Mouse (Mus musculus) MEL (cell line): ENCODE results near the gene Dctn1. TPM values are rescaled to one million over a fixed set of nuclear protein-coding genes. Genes with fewer than 3 reads are reported as not detected.

Experiments used
- DNase-seq: peaks from one replicate; pipeline ENCODE4 v3.0.0; 2011; ENCODE audit warnings: low read depth, low spot score
- H3K27ac ChIP-seq: 2 replicates; pipeline ENCODE4 v1.5.1; 2012; ENCODE audit warnings: low read depth, mild to moderate bottlenecking, control low read depth, low read length, moderate library complexity; ENCODE audit not compliant: control insufficient read depth
- H3K27me3 ChIP-seq, 2 experiments: fragments of 150-350 bp in 1 of 2; sonication (generic) in 1 of 2; 2 replicates each; pipeline ENCODE4 v1.6.1; 2012; ENCODE audit warnings: low read length in 2 of 2, mild to moderate bottlenecking in 2 of 2, improper control_type of control experiment in 1 of 2, moderate library complexity in 1 of 2; ENCODE audit not compliant: insufficient read depth in 2 of 2, control insufficient read depth in 1 of 2
- H3K36me3 ChIP-seq, 2 experiments: 2 replicates each; pipeline ENCODE4 v1.6.1; 2012 to 2014; ENCODE audit warnings: low read length in 2 of 2, improper control_type of control experiment in 1 of 2, inconsistent platforms in 1 of 2, mild to moderate bottlenecking in 1 of 2; ENCODE audit not compliant: insufficient read depth in 2 of 2, control insufficient read depth in 1 of 2
- H3K4me1 ChIP-seq, 2 experiments: fragments of 150-350 bp in 1 of 2; sonication (generic) in 1 of 2; 2 replicates each; pipeline ENCODE4 v1.6.1; 2012; ENCODE audit warnings: low read length in 2 of 2, improper control_type of control experiment in 1 of 2, mild to moderate bottlenecking in 1 of 2; ENCODE audit not compliant: insufficient read depth in 2 of 2, control insufficient read depth in 1 of 2
- H3K4me3 ChIP-seq, 2 experiments: fragments of 150-350 bp in 1 of 2; sonication (generic) in 1 of 2; 2 replicates each; pipeline ENCODE4 v1.5.1; 2012; ENCODE audit warnings: low read depth in 2 of 2, low read length in 2 of 2, mild to moderate bottlenecking in 2 of 2, moderate library complexity in 2 of 2, control low read depth in 1 of 2, improper control_type of control experiment in 1 of 2; ENCODE audit not compliant: control insufficient read depth in 1 of 2, insufficient read depth in 1 of 2
- H3K79me2 ChIP-seq: 2 replicates; pipeline ENCODE4 v1.6.1; 2012; ENCODE audit warnings: mild to moderate bottlenecking, low read length, moderate library complexity; ENCODE audit not compliant: control insufficient read depth, poor library complexity, insufficient read depth
- H3K9ac ChIP-seq: 2 replicates; pipeline ENCODE4 v1.6.1; 2012; ENCODE audit warnings: low read depth, mild to moderate bottlenecking, control low read depth, low read length, moderate library complexity; ENCODE audit not compliant: control insufficient read depth, poor library complexity, severe bottlenecking
- H3K9me3 ChIP-seq: fragments of 150-350 bp; sonication (generic); replicated peaks from 2 replicates; pipeline ENCODE4 v1.6.1; 2012; ENCODE audit warnings: mild to moderate bottlenecking, low read length, improper control_type of control experiment, moderate library complexity; ENCODE audit not compliant: insufficient read depth
- MYC ChIP-seq: IDR thresholded peaks from 2 replicates; pipeline ENCODE4 v1.6.1; 2011; ENCODE audit warnings: low read depth, mild to moderate bottlenecking, low read length, improper control_type of control experiment, moderate library complexity
- POLR2A ChIP-seq, 2 experiments: IDR thresholded peaks; 2 replicates each; pipeline ENCODE4 v1.6.1; 2011 to 2012; ENCODE audit warnings: low read length in 2 of 2, mild to moderate bottlenecking in 2 of 2, control low read depth in 1 of 2, improper control_type of control experiment in 1 of 2, low read depth in 1 of 2, moderate library complexity in 1 of 2; ENCODE audit not compliant: control insufficient read depth in 1 of 2, insufficient read depth in 1 of 2, poor library complexity in 1 of 2
- POLR2AphosphoS2 ChIP-seq: IDR thresholded peaks from 2 replicates; pipeline ENCODE4 v1.6.1; 2011; ENCODE audit warnings: low read length, improper control_type of control experiment
- POLR2AphosphoS5 ChIP-seq: IDR thresholded peaks from 2 replicates; pipeline ENCODE4 v1.6.1; 2012; ENCODE audit warnings: low read depth, borderline replicate concordance, mild to moderate bottlenecking, inconsistent platforms, low read length, moderate library complexity, mixed read lengths
- RCOR1 ChIP-seq: IDR thresholded peaks from 2 replicates; pipeline ENCODE4 v1.6.1; 2012; ENCODE audit warnings: low read depth, mild to moderate bottlenecking, inconsistent platforms, low read length, improper control_type of control experiment
- SMC3 ChIP-seq: IDR thresholded peaks from 2 replicates; pipeline ENCODE4 v1.6.1; 2011; ENCODE audit warnings: low read depth, low read length, improper control_type of control experiment
- TCF12 ChIP-seq: IDR thresholded peaks from 2 replicates; pipeline ENCODE4 v1.6.1; 2014; ENCODE audit warnings: low read depth, mild to moderate bottlenecking, inconsistent platforms, low read length, improper control_type of control experiment, moderate library complexity
- USF1 ChIP-seq: IDR thresholded peaks from 2 replicates; pipeline ENCODE4 v1.6.1; 2014; ENCODE audit warnings: low read depth, mild to moderate bottlenecking, inconsistent platforms, low read length, improper control_type of control experiment, moderate library complexity
- ZMIZ1 ChIP-seq: IDR thresholded peaks from 2 replicates; pipeline ENCODE4 v1.6.1; 2012; ENCODE audit warnings: low read depth, mild to moderate bottlenecking, inconsistent platforms, low read length, improper control_type of control experiment, moderate library complexity
- polyA plus RNA-seq, 2 experiments: library from polyadenylated mRNA; stranded (reverse) in 1 of 2; unstranded in 1 of 2; fragments of >175 nt in 1 of 2; fragments of >200 nt in 1 of 2; gene quantifications; 2 replicates each; pipeline versions ENCODE4 v1.2.1 to v1.2.4; 2012; ENCODE audit warnings: low replicate concordance in 2 of 2, low read depth in 1 of 2; ENCODE audit not compliant: insufficient read length in 2 of 2, insufficient read depth in 1 of 2, missing spikeins in 1 of 2
- total RNA-seq: library from RNA; depleted of rRNA; stranded (reverse); fragments of 300-350 nt; gene quantifications from 2 replicates; pipeline ENCODE4 v1.2.3, GENCODE M21; 2012

Dctn1 gene
- total and polyA plus RNA-seq, 3 experiments: 23.3 to 81.9 TPM; not detected in 1

DNA sequence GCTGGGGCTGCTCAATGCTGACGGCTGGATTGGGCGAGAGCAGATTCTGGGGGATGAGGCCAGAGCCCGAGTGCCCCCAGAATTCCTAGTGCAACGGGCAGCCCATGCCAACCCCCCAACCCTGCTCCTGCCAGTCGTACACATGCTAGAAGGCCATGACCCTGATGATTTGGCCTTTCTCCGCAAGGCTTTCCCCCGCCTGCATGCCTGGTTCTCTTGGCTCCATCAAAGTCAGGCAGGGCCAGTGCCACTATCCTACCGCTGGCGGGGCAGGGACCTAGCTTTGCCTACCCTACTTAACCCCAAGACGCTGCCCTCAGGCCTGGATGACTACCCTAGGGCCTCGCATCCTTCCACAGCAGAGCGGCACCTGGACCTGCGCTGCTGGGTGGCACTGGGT, 48.1 kb upstream of the Dctn1 start:
- DNase-seq: no peak
- Histone ChIP-seq H3K4me1 (peaks cover 0 to 22% of the 10 kb centered on the region in 2 experiments; a peak in 2 of 4 replicates), H3K27ac (no peak overlapping the region)

DNA sequence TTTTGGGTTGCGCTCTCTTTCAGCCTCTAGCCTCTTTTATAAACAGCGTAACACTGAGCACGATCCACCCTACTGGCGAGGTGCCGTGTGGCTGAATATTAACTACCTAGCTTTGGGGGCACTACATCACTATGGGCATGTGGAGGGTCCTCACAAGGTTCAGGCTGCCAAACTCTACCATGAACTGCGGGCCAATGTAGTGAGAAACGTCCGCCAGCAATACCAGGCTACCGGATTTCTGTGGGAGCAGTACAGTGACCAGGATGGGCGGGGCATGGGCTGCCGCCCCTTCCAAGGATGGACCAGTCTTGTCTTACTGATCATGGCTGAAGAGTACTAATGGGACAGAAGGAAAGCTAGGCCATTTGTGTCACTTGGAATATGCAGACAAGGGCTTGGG, 47.4 kb upstream of the Dctn1 start:
- no peaks in the 10 kb centered on the region for H3K9me3 ChIP-seq
- no peak overlapping the region for H3K9ac ChIP-seq
- no peaks in the 10 kb centered on the region for H3K27me3 ChIP-seq
- TF ChIP-seq SMC3 (0 out of 2 replicates have a peak, but pooled peaks have one; percentile 1), POLR2AphosphoS5 (no peak), USF1 (no peak), POLR2A (IDR thresholded peaks at IDR 0.05; ENCODE audit: control insufficient read depth in 1 of 2, insufficient read depth in 1 of 2, low read depth in 1 of 2, low read length in 2 of 2, poor library complexity in 1 of 2) (peak in 1 of 2 experiments; percentile 17; a peak in 1 of 4 replicates)
- TF ChIP-seq, all 39 proteins: peak for 2
- Histone ChIP-seq H3K27ac (no peak overlapping the region), H3K79me2 (peaks cover 41% of the 10 kb centered on the region), H3K4me3 (no peak overlapping the region), H3K4me1 (peaks cover 0 to 24% of the 10 kb centered on the region in 2 experiments; a peak in 2 of 4 replicates), H3K36me3 (peaks cover 0 to 24% of the 10 kb centered on the region in 2 experiments; a peak in 2 of 4 replicates)
- no peak for DNase-seq

More for the DNA sequence above, 48.1 kb upstream of the Dctn1 start:
- peaks cover 41% of the 10 kb centered on the region for H3K79me2 ChIP-seq
- 0 out of 4 replicates have a peak, but pooled peaks have one; percentile 1 to 31 for TF ChIP-seq POLR2A (IDR thresholded peaks at IDR 0.05; ENCODE audit: control insufficient read depth in 1 of 2, insufficient read depth in 1 of 2, low read depth in 1 of 2, low read length in 2 of 2, poor library complexity in 1 of 2)
- no peak for TF ChIP-seq POLR2AphosphoS5
- no peaks in the 10 kb centered on the region for H3K9me3 ChIP-seq
- no peak overlapping the region for H3K4me3 ChIP-seq
- no peaks in the 10 kb centered on the region for H3K27me3 ChIP-seq
- H3K36me3 ChIP-seq: peaks cover 0 to 20% of the 10 kb centered on the region in 2 experiments; a peak in 2 of 4 replicates
- no peak overlapping the region for H3K9ac ChIP-seq

DNA sequence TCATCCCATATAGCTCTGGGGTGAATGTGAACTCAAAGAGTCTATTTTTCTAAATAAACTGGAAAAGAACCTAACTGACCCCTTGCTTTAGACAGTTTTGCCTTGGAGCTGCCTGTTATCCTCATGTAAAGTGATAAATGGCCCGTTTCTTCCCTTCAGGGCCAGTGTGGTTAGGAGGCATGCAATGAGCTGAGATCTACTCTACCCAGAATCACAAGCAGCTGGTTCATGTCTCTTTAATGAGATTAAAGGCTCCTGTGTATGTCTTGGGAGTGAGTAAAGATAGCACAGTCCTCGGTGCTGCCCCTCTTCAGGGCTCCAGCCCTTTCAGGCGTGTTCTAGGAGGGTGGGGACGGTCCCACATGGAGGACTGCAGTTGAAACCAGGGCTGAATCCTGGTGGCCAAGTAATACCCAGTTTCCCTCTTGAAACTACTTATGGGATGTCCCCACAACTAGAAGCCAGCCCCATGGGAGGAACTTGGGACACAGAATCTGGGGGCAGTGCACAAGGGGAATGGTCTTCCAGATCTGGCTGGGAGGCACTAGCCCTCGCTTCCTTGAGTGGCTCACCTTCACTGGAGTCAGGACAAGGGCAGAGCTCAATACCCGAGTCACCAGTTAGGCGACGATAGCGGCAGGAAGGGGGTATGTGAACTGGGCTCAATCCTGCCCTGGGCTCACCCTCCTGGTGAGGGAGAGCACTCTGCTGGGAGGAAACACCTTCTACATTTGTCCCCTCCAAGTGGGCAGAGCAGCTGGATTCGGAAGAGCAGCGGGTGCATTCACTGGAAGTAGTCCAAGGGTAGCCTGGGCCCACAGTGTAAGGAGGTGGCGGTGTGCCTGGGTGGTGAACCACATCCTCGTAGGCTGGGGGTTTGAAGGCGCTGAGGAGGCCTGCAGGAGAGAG, 46.6 kb upstream of the Dctn1 start:
- no peak overlapping the region for H3K4me3 ChIP-seq
- H3K36me3 ChIP-seq: peaks cover 0 to 28% of the 10 kb centered on the region in 2 experiments; a peak in 2 of 4 replicates

More for the DNA sequence above, 46.6 kb upstream of the Dctn1 start:
- H3K9me3 ChIP-seq: no peaks in the 10 kb centered on the region
- 0 out of 2 replicates have a peak overlapping the region, but pooled peaks have one; percentile 19 for H3K27ac ChIP-seq
- peaks cover 0 to 27% of the 10 kb centered on the region in 2 experiments; a peak in 3 of 4 replicates for H3K4me1 ChIP-seq
- DNase-seq: peak; percentile 49
- H3K27me3 ChIP-seq: no peaks in the 10 kb centered on the region
- TF ChIP-seq RCOR1 (no peak), ZMIZ1 (peak; percentile 53; the same call in 1 of the 2 replicates), SMC3 (peak; percentile 0; the same call in 1 of the 2 replicates), POLR2AphosphoS2 (peak; percentile 89), MYC (no peak), POLR2A (IDR thresholded peaks at IDR 0.05; ENCODE audit: control insufficient read depth in 1 of 2, insufficient read depth in 1 of 2, low read depth in 1 of 2, low read length in 2 of 2, poor library complexity in 1 of 2) (peak; percentile 48 to 54; a peak in 2 of 4 replicates), TCF12 (no peak)
- H3K79me2 ChIP-seq: peaks cover 44% of the 10 kb centered on the region
- H3K9ac ChIP-seq: 0 out of 2 replicates have a peak overlapping the region, but pooled peaks have one; percentile 11
